Mouse (Mus musculus) heart, embryonic 10.5 days (tissue): ENCODE results near the gene BC051019. TPM values are rescaled to one million over a fixed set of nuclear protein-coding genes. Genes with fewer than 3 reads are reported as not detected.

Experiments
- DNase-seq: peaks from one replicate; pipeline ENCODE4 v3.0.0-alpha.2; 2017; ENCODE audit warnings: low spot score
- H3K27ac ChIP-seq: fragments of 300-500 bp; sonication (generic); 2 replicates; pipeline ENCODE4 v1.5.1; 2016; ENCODE audit warnings: mild to moderate bottlenecking
- H3K27me3 ChIP-seq: fragments of 300-500 bp; sonication (generic); 2 replicates; pipeline ENCODE4 v1.6.1; 2016; ENCODE audit warnings: mild to moderate bottlenecking; ENCODE audit not compliant: poor library complexity, insufficient read depth, severe bottlenecking
- H3K36me3 ChIP-seq: fragments of 300-500 bp; sonication (generic); 2 replicates; pipeline ENCODE4 v1.6.1; 2016; ENCODE audit warnings: mild to moderate bottlenecking, moderate library complexity
- H3K4me1 ChIP-seq: fragments of 300-500 bp; sonication (generic); 2 replicates; pipeline ENCODE4 v1.6.1; 2016; ENCODE audit warnings: mild to moderate bottlenecking
- H3K4me3 ChIP-seq: fragments of 300-500 bp; sonication (generic); 2 replicates; pipeline ENCODE4 v1.5.1; 2016; ENCODE audit warnings: mild to moderate bottlenecking, moderate library complexity
- H3K9me3 ChIP-seq: fragments of 300-500 bp; sonication (generic); 2 replicates; pipeline ENCODE4 v1.6.1; 2016; ENCODE audit warnings: mild to moderate bottlenecking, moderate library complexity
- WGBS: fragments of 180-500 bp; shearing (Covaris S2); methylation state at CpG from one replicate; pipeline ENCODE4 v1.1.7; 2016; 5-methylcytosine and 5-hydroxymethylcytosine counted together
- polyA plus RNA-seq: library from polyadenylated mRNA; unstranded; fragments of >200 nt; fragmentation: Nextera tagmentation; extraction: Ambion mirVana; gene quantifications from 2 replicates; pipeline ENCODE4 v1.2.1, GENCODE M21; 2016

The BC051019 gene
- 0.11 TPM in 1 of 2 replicates, not detected in the other for polyA plus RNA-seq

DNA sequence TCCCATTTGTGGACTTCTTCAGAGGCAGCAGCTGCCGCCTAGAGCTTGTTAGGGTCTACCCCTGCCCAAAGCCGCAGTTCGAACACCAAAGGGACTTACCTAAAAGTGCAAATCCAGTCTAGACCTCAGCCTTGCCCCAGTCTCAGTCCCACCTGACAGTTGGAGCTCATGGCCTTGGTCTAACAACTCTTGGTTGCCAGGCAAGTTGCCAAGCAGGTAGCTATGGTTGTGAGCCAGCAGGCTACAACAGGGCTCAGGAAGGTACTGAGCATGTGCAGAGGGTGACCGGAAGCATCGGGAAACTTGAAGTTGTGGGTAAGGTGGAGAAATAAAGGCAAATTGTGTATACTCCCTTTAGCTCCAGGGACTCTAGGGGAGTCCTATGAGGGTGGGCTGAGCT lies at the start of gene BC051019:
Gene BC051019 (minus strand): TSS at position 154 of the 400 bp plus-strand sequence.
- 89% methylated on average over 5 of the region's 5 CpGs for WGBS

DNA sequence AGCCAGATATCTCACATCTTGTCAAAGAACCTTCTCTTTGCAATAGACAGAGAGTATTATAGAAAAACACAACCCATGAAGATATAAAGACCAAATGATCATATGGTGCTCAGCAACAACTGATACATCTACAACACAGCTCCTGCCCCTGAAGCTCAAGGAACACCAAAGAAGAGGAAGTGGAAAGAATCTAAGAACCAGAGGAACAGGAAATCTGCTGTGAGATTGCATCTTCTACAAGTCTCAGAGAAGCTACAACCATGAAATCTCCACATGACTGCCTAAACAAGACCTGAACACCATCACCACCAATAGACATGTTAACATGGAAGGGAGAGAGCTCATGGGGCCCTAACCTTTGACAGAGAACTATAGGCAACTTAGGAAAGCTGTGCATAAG lies 48.6 kb upstream of the BC051019 start:
- Histone ChIP-seq H3K27me3 (no peaks in the 10 kb centered on the region), H3K4me3 (no peak overlapping the region), H3K4me1 (no peaks in the 10 kb centered on the region), H3K9me3 (no peaks in the 10 kb centered on the region), H3K27ac (no peak overlapping the region), H3K36me3 (no peaks in the 10 kb centered on the region)
- DNase-seq: no peak

More for the DNA sequence above, at the start of gene BC051019:
- DNase-seq: no peak
- no peak within 1 kb of the TSS for H3K4me3 ChIP-seq
- H3K4me1 ChIP-seq: no peaks in the 10 kb centered on the region
- no peaks in the 10 kb centered on the region for H3K9me3 ChIP-seq
- no peaks in the 10 kb centered on the region for H3K27me3 ChIP-seq
- no peak within 1 kb of the TSS for H3K27ac ChIP-seq
- no peaks in the 10 kb centered on the region for H3K36me3 ChIP-seq

DNA sequence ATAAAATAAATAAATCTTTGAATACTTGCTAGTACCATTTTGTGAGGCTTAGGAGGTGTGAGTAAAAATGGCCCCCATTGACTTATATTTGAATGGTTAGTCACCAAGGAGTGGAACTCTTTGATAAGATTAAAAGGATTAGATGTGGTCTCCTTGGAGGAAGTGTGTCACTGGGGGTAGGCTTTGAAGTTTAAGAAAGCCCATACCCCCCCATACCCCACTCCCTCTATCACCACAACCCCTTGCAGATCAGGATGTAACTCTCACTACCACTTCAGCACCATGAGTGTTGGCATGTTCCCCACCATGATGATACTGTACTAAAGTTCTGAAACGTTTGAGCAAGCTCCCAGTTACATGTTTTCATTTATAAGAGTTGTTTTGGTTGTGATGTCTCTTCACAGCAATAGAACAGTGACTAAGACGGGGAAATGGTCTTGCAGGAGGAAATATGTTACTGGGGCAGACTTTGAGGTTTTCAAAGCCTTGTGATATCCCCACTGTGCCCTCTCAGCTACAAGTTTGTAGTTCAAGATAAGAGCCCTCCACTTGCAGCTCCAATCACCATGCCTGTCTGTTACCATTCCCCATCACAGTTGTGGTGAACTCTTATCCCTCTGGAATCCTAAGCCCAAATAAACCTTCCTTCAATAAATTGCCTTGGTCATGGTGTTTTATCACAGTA lies 45.2 kb upstream of the BC051019 start:
- no peaks in the 10 kb centered on the region for H3K27me3 ChIP-seq
- 36% methylated on average over 2 of the region's 2 CpGs for WGBS
- H3K27ac ChIP-seq: no peak overlapping the region
- no peak for DNase-seq
- H3K4me3 ChIP-seq: no peak overlapping the region
- H3K9me3 ChIP-seq: no peaks in the 10 kb centered on the region
- no peaks in the 10 kb centered on the region for H3K36me3 ChIP-seq
- no peaks in the 10 kb centered on the region for H3K4me1 ChIP-seq

DNA sequence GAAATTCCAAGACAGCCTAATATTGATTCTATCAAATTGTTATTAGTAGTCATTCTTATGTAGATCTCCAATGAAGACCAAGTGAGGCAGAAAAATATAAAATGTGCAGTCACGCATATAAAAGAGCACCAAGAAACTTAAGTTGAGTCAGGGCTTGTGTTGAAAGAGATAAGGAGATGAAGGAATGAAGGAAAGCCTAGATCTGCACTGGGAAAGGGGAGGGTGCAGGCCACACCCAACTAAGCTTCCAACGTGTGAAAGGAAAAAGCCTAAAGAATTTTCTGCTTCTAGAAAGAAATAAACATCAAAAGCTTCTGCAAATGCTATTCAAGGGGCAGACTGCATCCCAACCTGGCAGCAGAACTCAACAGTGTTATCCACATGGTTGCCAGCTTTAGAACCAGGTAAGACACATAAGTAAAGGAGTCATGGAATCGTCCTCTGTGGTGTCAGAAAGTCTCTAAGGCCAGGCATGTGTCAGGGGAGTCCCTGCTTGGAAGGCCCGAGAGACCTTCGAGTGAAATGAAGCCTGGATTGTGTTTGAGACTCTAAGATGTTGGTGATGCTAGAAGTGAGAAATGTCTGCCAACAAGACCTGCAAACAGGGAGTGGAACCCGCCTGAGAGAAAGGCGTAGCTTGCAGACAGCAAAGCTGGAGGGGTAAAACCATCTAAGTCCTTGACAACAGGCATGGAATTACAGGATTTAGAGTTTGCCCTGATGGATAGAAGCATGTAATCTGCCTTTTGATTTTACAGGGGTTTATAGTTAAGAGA lies 44.1 kb upstream of the BC051019 start:
- H3K4me3 ChIP-seq: no peak overlapping the region
- H3K36me3 ChIP-seq: no peaks in the 10 kb centered on the region

DNA sequence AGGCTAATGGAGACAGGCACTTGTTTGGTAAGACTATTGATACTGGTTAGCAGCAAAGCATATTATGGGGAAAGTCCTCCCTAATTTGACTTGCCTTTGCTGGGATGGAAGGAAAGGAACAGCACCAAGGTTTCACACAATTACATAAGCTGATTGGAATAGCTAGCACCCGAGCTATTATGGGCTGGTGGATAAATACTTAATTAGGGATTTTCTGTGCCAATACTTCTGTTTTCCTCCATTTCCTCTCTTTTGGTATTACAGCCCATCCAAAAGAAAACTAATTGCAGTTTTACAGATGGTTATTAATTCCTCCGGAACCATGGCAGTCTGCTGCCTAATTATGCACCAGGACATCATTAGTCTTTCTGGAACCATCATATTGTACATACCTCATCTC lies 40.4 kb upstream of the BC051019 start:
- Histone ChIP-seq H3K27ac (no peak overlapping the region), H3K36me3 (no peaks in the 10 kb centered on the region), H3K9me3 (no peaks in the 10 kb centered on the region), H3K27me3 (no peaks in the 10 kb centered on the region), H3K4me3 (no peak overlapping the region), H3K4me1 (no peaks in the 10 kb centered on the region)
- 71% methylated on average over 2 of the region's 2 CpGs for WGBS
- no peak for DNase-seq

More for the DNA sequence above, 44.1 kb upstream of the BC051019 start:
- Histone ChIP-seq H3K27me3 (no peaks in the 10 kb centered on the region), H3K9me3 (no peaks in the 10 kb centered on the region), H3K4me1 (no peaks in the 10 kb centered on the region), H3K27ac (no peak overlapping the region)
- no peak for DNase-seq
- WGBS: 77% methylated on average over 7 of the region's 7 CpGs

DNA sequence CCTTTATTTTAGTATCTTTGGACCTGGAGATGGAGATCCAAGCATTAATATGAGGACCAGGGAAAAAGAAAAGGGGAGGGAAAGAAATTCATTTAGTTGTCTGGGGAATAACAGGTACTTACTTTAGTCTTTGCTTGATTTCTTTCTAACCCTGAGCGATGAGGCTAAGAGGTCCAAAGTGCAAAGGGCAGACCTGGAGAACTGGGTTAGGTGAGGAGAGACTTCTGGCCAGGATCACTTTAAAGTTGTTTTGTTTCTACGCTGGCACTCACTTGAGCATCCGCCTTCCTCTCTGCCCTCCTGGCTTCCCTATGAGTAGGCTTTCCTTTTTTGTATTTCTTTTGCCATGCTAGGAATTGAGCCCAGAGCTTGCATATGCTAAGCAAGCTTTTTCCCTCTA lies 32.6 kb upstream of the BC051019 start:
- H3K4me3 ChIP-seq: no peak overlapping the region
- no peaks in the 10 kb centered on the region for H3K36me3 ChIP-seq
- H3K27me3 ChIP-seq: no peaks in the 10 kb centered on the region
- no peak for DNase-seq
- WGBS: 86% methylated on average over 3 of the region's 3 CpGs
- H3K9me3 ChIP-seq: no peaks in the 10 kb centered on the region
- no peak overlapping the region for H3K27ac ChIP-seq
- H3K4me1 ChIP-seq: peaks cover 18% of the 10 kb centered on the region

DNA sequence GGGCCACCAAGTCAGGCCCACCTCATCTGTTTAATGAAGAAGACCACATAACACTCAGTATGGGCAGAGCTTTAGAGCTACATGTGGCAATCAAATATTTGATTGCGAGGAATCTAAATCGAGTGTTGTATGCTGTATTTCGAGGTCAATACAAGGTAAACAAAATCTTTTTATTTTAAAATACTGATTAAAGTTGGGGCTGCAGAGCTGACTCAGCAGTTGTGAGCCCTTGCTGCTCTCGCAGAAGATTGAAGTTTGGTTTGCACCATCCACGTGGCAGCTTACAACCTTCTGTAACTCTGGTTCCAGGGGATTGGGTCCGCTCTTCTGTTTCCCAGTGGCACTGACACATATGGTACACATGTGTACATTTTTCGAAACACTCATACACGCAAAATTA lies 30.4 kb upstream of the BC051019 start:
- no peaks in the 10 kb centered on the region for H3K9me3 ChIP-seq
- H3K27me3 ChIP-seq: no peaks in the 10 kb centered on the region
- no peak overlapping the region for H3K4me3 ChIP-seq
- no peak overlapping the region for H3K27ac ChIP-seq
- DNase-seq: no peak
- H3K4me1 ChIP-seq: peaks cover 23% of the 10 kb centered on the region
- no peaks in the 10 kb centered on the region for H3K36me3 ChIP-seq
- WGBS: 90% methylated on average over 8 of the region's 8 CpGs

DNA sequence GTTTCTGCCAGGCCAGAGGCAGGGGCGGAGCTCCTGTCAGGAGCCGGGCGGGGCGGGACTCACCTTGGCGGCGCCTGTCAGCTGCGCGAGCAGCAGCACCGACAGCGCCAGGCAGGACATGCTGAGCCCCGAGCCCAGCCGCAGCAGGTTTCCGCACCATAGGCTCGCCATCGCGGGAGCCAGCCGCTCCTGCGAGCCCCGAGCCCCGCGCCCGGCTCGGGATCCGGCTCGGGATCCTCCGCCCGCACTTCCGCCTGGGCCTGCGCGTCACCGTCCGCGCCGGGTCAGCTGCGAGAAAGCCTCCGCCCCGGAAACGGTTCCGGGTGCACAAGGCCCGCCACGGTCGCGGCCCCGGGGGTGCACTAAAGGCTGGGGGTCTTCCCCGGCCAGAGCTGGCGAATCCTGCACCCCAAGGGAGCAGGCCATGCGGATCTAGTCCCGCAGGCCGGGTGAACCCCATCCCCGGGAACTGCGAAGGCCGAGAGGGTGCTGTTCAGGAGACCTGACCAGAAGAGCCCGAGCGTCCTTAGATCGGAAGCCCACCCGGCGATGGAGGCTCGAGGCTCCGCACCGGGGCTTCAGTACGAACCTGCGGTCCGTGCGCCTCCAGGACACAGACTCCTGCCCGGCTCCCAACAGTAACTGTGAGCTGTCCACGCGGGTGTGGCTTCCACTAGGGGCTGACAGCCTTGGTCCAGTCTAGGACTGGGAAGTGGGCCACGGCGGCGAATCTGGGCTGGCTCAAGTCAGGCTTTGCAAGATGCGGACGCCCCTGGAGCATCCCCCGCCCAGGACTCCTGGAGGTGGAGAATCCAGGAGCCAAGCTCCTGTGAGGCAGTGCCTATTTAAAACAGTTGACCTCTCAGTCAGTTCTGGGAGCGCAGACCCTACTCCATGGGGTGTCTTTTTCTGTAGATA lies 28.6 kb upstream of the BC051019 start, which contains the start of gene Tmem9b:
Gene Tmem9b (minus strand): TSS at position 868 of the 918 bp plus-strand sequence.
- WGBS: under 1% methylated on average over 73 of the region's 74 CpGs

DNA sequence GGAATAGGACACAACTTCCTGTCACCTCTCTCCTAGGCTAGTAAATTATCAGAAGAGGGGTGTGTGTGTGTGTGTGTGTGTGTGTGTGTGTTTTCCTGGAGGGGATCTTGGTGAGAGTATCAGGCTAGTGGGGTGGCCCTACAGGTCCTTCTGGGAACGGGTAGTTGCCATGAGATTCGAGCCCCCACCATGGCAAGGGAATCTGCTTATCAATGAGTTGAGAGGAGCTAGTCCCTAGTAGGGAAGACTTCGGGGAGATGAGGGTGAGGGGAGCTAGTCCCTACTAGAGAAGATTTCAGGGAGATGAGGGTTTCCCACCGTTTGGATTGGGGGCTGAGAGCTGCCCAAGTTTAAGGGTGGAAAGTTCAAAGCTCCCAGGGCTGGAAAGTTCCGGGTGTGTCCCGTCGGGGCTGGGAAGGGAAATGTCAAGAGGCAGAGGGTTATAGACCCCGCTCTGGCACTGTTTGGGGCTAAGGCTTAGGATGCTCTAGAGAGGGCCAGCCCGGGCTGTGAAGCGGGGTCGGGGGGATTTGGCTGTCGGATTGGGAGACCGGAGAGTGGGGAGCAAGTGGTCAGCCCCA lies 27.9 kb upstream of the BC051019 start:
- Histone ChIP-seq H3K4me3 (peak overlapping the region; percentile 85), H3K27ac (peak overlapping the region; percentile 97)

More for the DNA sequence above, 28.6 kb upstream of the BC051019 start, which contains the start of gene Tmem9b:
- Histone ChIP-seq H3K4me3 (peak within 1 kb of the TSS; percentile 85), H3K27ac (peak within 1 kb of the TSS; percentile 97), H3K27me3 (no peaks in the 10 kb centered on the region), H3K9me3 (no peaks in the 10 kb centered on the region), H3K4me1 (peaks cover 23% of the 10 kb centered on the region), H3K36me3 (no peaks in the 10 kb centered on the region)
- DNase-seq: peak; percentile 89

DNA sequence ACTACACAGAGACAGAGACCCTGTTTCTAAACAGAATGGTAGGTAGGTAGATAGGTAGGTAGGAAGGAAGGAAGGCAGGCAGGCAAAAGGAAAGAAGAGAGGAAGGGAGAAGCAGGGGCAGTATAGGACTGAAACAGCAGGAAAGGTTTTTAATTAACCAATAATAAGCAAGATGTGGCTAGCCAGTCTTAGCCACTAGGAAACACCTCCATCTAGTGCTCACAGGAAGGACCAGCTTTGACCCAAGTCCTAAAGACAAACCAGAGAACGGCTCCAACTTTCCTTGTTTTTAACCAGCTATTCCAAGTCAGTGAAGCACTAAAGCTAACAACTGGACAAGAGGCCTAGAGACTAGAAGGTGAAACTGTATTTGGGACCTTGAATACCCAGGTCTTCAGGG lies 24.1 kb upstream of the BC051019 start:
- no peak overlapping the region for H3K4me3 ChIP-seq
- H3K4me1 ChIP-seq: peaks cover 14% of the 10 kb centered on the region
- no peak overlapping the region for H3K27ac ChIP-seq
- H3K9me3 ChIP-seq: no peaks in the 10 kb centered on the region
- 58% methylated on average over 1 of the region's 1 CpGs for WGBS
- DNase-seq: no peak
- peaks cover 37% of the 10 kb centered on the region for H3K36me3 ChIP-seq
- H3K27me3 ChIP-seq: no peaks in the 10 kb centered on the region

More for the DNA sequence above, 27.9 kb upstream of the BC051019 start:
- Histone ChIP-seq H3K9me3 (no peaks in the 10 kb centered on the region), H3K4me1 (peaks cover 23% of the 10 kb centered on the region), H3K36me3 (peaks cover 1% of the 10 kb centered on the region; the same call in 1 of the 2 replicates), H3K27me3 (no peaks in the 10 kb centered on the region)
- peak; percentile 88 for DNase-seq
- 2% methylated on average over 13 of the region's 13 CpGs for WGBS

DNA sequence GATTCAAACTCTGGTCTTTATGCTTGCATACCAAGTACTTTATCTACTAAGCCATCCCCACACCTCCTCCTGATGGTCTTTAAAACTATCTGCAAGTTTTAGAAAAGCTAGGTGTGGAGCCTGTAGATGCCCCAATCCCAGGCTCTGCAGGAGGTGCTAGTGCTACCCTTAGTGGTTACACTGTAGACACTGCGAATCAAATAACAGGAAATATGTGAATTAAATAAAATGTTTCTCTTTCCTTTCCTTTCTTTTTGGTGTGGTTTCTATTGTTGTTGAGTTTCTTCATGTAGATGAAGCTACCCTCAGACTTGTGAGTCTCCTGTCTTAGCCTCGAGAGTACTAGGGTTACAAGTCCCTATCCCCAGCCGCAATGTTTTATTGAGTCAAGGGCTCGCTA lies 18.1 kb upstream of the BC051019 start:
- DNase-seq: no peak
- no peak overlapping the region for H3K4me3 ChIP-seq
- H3K9me3 ChIP-seq: no peaks in the 10 kb centered on the region
- no peaks in the 10 kb centered on the region for H3K4me1 ChIP-seq
- peaks cover 55% of the 10 kb centered on the region for H3K36me3 ChIP-seq
- no peak overlapping the region for H3K27ac ChIP-seq
- WGBS: 88% methylated on average over 4 of the region's 4 CpGs
- no peaks in the 10 kb centered on the region for H3K27me3 ChIP-seq

DNA sequence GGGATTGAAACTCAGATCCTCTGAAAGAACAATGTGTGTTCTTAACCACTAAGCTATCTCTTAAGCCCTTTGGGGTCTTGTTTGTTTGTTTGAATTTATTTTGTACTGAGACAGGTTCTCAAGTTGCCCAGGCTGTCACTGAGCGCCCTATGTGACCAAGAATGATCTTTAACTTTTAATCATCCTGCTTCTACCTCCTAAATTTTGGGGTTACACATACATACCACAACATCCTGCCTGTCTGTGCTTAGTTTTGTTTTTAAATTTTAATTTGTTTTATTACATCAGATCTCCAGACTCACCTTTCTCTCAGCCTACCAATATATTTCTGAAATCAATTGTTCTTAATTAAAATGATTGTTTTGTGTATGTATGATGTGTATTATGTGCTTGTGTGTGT lies 17.4 kb upstream of the BC051019 start:
- Histone ChIP-seq H3K27me3 (no peaks in the 10 kb centered on the region), H3K4me3 (no peak overlapping the region), H3K36me3 (peaks cover 55% of the 10 kb centered on the region), H3K27ac (no peak overlapping the region), H3K4me1 (no peaks in the 10 kb centered on the region), H3K9me3 (no peaks in the 10 kb centered on the region)
- WGBS: 83% methylated on average over 1 of the region's 1 CpGs
- no peak for DNase-seq
